Mouse (Mus musculus): ENCODE measurements around the gene Olfr154.
"Not testable (repeated sequence)": the region's sequence is repeated elsewhere in the genome, so short reads cannot be mapped to it uniquely, and the experiment has no call there.

Olfr154 gene

GRCm38 (mm10) chr2:85664355-85664754 is at the start of gene Olfr154:
Gene Olfr154 (minus strand): TSS chr2:85664455.
- DNase-seq = not testable (repeated sequence)

- no peak for DNase-seq
These were observed 46.9 kb upstream of the Olfr154 start for GRCm38 (mm10) chr2:85711159-85711558.

GRCm38 (mm10) chr2:85710680-85711079 is 46.4 kb upstream of the Olfr154 start:
- DNase-seq = not testable (repeated sequence)

- DNase-seq = no peak
These were observed 24.9 kb upstream of the Olfr154 start, which contains the start of gene Olfr1008 for GRCm38 (mm10) chr2:85689131-85689530. Gene Olfr1008 (plus strand): TSS chr2:85689431.

DNA sequence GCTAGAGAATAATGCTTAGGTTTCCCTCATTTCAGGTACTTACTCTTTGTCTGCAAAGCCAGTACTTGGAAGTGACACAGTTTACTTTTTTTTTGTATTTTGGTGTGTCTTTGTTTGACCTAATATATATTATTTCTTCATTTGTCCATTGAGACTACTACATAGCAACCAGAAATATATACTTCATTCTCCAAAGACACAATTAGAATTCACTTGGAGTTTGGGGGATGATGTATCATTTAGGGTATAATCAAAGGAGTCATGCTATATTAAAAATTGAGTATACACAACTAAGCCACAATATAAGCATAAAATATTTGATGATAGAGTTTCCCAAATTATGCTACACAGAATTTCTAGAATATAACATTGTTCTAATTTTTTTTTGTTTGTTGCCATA is 14.4 kb upstream of the Olfr154 start, which contains the start of gene Olfr1006:
Gene Olfr1006, minus strand, starts transcription at position 101 of the 400 bp plus-strand sequence.
- DNase-seq = no peak

GRCm38 (mm10) chr2:85650604-85651003 is 13.7 kb downstream of the Olfr154 start, which contains the start of gene Olfr1002:
Gene Olfr1002 (minus strand): TSS chr2:85650704.
- DNase-seq = no peak

All from kidney, postnatal 36 days (tissue).